Mouse (Mus musculus) common myeloid progenitor, adult 5-6 weeks (primary cell): ENCODE results near the gene Tdrd9. TPM values are rescaled to one million over a fixed set of nuclear protein-coding genes. Genes with fewer than 3 reads are reported as not detected.
A peak's percentile ranks its signal among the peaks of the same experiment; 100 is the strongest.
"Not testable (repeated sequence)": the region's sequence is repeated elsewhere in the genome, so short reads cannot be mapped to it uniquely, and the experiment has no call there.

Experiments
- ATAC-seq: replicated peaks from 2 replicates; pipeline ENCODE4 v1.8.0; 2016; ENCODE audit warnings: low read depth, mild to moderate bottlenecking, moderate TSS enrichment, inconsistent platforms; ENCODE audit not compliant: poor library complexity, severe bottlenecking
- total RNA-seq: library from RNA; stranded (forward); fragments of 200-1000, 187-1606 nt; gene quantifications from 2 replicates; pipeline ENCODE4 v1.2.3, GENCODE M21; 2017

Tdrd9 gene
- total RNA-seq, 1 experiment from 2014 or later, result 0.09 TPM

DNA sequence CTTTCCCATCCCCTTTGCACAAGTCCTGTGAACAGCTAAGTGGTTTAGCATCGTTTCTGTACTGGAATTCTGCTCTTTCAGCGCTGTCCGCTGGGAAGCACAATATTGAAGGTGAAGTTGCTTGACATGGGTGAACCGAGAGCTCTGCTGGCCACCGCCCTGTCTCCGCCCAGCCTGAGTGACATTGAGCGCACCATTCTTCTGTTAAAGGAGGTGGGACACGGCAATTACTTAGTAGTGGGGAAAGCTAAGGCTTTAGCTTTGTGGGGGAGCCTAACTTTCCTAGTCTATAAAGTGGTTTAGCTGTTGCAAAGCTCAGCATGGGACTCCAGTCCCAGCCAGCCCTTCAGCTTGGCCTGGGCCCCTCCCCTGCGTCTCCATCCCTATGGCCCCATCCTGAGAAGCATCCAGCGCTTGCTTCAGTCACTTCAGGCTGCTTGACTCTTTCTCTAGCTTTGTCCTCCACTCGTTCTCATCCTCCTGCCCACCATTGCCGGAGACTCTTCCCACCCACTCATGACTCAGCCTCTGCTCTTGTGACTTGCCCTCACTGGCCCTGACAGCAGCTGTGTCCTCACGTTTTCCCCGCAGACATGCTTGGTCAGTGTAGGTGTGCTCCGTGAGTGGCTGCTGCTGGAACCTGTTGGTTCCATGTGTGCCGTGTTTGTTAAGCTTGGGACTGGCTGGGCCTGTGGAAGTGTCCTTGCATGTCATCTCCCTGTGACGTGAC lies 53.4 kb downstream of the Tdrd9 start:
- no peak for ATAC-seq

GRCm38 (mm10) chr12:112025457-112025856 lies 54.1 kb downstream of the Tdrd9 start:
- no peak for ATAC-seq

DNA sequence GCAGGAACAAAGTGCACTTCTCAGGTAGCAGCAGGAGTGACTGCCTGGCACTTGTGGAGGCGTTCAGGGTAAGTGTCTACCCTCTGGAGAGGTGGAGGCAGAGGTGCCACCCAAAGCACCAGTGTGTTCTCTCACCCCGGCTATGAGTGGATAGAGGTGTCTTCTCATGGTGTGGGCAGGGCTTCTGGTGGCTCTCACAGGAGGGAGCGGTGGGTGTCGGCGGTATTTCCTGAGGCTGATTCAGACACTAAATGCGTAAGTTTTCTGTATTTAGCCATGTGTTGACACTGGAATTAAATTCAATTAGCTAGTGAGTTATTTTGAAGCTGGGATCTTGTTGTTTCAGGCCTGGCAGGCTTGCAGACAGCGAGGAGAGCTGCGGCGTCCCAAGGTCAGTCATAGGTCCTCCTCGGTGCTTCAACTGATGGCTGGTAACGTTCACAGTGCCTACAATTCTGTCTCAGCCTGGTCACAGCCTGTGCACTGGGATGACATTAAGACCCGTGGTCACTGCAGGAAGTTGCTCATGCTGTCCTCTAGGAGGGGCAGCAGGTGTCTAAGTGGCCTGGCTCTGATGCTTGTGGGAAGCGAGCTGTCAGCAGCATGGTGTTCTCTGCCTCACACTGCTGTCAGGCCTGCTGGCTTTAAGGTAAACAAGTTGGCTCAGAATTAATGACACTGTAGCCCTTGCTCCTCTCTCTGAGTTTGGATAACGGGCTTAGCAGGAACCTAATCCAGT lies 54.7 kb downstream of the Tdrd9 start:
- ATAC-seq, result no peak

DNA sequence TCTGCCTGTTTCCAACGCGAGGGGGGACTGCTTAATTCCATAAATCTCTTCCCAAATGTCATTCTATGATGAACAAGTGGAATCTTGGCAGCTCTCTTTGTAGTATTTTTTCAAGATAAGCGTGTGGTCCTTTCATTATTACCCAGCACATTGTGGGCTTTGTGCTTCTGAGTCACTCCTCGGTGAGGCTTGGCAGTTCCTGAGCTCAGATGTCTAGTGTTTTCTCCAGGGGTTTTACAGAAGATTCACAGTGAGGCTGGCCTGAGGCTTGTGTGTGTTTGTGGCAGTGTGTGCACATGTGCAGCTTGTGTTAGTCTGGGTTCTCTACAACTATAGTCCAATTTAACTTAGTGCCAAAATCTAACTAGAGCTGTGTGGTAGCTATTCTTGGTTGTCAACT lies 56.0 kb downstream of the Tdrd9 start:
- ATAC-seq, result no peak

DNA sequence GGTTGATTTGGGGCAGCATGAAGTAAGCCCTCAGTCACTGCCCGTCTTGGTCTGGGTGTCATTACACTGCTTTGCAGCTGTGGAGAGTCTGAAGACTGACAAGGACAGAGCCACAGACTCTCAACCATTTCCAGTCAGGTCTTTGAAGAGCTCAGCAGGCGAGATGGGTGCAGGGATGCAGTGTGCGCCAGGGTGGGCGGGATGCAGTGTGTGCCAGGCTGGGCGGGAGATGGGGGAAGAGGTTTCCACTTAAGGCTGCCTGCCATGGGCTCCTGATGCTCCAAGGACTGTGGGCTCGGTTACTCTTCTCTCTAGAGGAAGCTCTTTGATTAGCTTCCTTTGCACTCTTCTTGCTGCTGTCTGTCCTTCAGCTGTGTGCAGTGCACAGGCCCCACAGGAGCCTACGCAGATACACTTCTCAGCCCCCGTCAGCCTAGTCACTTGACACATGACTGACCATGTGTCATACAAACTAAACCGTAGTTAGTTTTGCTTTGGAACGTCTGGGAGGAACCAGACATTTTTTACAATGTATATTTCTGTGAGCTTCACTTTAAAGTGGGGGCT lies 62.1 kb downstream of the Tdrd9 start:
- no peak for ATAC-seq

- ATAC-seq, result not testable (repeated sequence)
Observed at GRCm38 (mm10) chr12:112035341-112036100, 64.2 kb downstream of the Tdrd9 start.

- no peak for ATAC-seq
Observed at GRCm38 (mm10) chr12:112038441-112038840, 67.1 kb downstream of the Tdrd9 start.

- no peak for ATAC-seq
Observed at GRCm38 (mm10) chr12:112039169-112039568, 67.8 kb downstream of the Tdrd9 start.

DNA sequence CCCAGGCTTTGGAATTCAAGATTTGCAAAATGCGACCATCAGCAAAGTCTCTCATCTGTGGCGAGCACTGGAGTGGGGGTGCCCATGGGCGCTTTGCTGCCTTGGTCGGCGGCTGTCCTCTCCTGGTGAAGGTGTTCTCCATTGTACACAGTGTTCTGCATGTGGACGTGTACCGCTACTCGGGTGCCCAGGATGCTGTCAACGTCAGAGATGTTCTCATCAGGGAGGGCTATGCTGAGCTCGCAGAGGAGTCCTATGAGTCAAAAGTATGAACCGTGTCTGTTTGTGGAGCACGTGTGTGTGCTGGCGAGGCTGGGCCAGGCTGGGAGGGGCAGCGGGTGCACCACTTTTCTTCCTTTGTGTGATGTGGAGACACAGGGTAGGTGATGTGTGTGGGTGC lies 71.3 kb downstream of the Tdrd9 start:
- ATAC-seq, result no peak

GRCm38 (mm10) chr12:112077651-112078050 lies 106.3 kb downstream of the Tdrd9 start:
- ATAC-seq, result peak; percentile 89

- no peak for ATAC-seq
Observed at GRCm38 (mm10) chr12:112079911-112080310, 108.6 kb downstream of the Tdrd9 start.

DNA sequence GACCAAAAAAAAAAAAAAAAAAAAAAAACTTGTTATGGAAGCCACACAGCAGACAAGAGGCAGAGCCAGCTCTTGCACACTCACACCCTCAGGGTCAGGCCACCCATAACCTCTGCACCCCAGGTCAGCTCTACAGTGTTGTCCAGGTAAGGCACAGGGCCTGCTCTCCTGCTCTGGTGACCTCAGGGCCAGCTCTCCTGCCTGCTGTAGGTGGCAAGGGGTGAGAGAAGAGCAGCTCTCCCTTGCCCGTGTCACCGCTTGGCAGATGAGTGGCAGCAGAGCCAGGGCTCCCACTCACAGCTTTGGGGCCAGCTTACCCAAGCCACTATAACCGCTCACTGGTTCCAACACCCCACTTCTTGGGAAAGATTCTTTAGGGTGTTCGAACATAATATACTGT lies 109.6 kb downstream of the Tdrd9 start:
- no peak for ATAC-seq

- no peak for ATAC-seq
Observed at GRCm38 (mm10) chr12:112082241-112082640, 110.9 kb downstream of the Tdrd9 start.

DNA sequence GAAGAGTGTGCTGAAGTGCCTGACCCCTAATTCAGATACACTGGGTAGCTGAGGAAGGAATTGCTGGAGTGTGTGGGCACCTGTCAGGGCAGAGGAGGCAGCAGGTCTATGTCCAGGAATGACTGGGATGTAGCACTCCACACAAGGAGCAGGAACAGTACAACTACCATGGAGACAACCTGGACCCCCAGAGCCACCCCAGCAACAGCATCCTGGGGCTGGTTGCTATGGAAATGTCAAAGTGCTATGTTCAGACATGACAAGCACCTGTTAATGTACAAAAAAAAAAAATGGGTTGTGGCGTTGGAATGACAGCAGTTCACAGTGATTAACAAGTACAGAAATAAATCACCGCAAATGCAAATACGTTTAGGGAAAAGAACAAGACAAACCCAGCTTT lies 114.9 kb downstream of the Tdrd9 start:
- ATAC-seq, result no peak

GRCm38 (mm10) chr12:112086726-112087125 lies 115.4 kb downstream of the Tdrd9 start:
- no peak for ATAC-seq

GRCm38 (mm10) chr12:112088609-112089324 lies 117.4 kb downstream of the Tdrd9 start:
- ATAC-seq, result no peak

DNA sequence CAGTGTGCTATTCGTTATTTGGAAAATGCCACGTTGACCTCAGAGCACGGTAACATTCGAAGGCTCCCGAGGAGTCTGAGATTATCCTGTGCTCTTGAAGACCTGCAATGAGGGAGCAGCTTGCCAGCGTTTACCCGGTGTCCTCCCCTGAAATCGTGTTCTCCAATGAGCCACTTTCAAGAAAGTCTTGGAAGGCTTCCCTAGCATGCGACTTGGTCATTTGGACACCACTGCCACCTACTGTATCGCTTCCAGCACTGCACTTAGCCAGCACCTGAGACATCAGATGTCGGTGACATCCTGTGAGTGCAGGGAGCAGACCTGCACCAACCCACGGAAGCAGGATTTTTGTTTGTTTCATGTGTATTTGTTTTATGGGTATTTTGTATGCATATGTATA lies 119.7 kb downstream of the Tdrd9 start:
- peak; percentile 93 for ATAC-seq

GRCm38 (mm10) chr12:112094261-112094880 lies 123.0 kb downstream of the Tdrd9 start:
- ATAC-seq, result no peak

DNA sequence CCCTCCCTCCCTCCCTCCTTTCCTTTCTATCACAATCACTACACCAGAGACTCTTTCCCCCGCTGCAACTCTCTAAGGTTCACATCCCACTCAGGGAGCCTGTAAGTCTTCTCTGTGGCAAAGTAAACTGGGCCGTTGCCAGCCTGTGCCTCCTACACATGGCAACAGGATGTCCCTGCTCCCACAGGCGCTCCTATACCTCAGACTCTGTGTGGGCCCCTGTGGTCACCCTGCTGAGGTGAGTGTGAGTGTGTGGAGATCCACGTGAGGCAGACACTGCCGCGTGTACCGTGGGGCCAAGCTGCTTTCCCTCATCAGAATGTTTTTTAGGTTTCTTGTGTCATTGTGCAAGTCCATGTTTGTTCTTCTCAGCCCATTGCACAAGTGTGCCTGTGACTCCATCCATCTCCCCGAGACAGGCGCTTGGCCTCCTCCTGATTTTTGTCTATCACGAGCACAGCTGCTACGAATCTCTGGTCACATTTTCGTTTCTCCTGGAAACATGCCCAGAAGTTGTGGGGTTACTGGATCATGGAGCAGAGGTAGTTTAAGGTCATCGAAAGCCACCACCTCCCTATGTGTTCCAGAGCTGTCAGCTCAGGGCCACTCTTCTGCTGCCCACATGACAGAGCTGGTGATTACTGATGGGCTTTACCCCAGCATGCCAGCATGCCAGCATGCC lies 124.8 kb downstream of the Tdrd9 start:
- ATAC-seq, result 0 out of 2 replicates have a peak, but pooled peaks have one; percentile 25
